Mouse (Mus musculus): ENCODE measurements at regions not wholly inside any gene's neighbourhood (a gene's known extent, or its start where the extent isn't known, plus 50 kb on each side); places are given as distances from the start of the nearest gene placed in this dataset.

DNA sequence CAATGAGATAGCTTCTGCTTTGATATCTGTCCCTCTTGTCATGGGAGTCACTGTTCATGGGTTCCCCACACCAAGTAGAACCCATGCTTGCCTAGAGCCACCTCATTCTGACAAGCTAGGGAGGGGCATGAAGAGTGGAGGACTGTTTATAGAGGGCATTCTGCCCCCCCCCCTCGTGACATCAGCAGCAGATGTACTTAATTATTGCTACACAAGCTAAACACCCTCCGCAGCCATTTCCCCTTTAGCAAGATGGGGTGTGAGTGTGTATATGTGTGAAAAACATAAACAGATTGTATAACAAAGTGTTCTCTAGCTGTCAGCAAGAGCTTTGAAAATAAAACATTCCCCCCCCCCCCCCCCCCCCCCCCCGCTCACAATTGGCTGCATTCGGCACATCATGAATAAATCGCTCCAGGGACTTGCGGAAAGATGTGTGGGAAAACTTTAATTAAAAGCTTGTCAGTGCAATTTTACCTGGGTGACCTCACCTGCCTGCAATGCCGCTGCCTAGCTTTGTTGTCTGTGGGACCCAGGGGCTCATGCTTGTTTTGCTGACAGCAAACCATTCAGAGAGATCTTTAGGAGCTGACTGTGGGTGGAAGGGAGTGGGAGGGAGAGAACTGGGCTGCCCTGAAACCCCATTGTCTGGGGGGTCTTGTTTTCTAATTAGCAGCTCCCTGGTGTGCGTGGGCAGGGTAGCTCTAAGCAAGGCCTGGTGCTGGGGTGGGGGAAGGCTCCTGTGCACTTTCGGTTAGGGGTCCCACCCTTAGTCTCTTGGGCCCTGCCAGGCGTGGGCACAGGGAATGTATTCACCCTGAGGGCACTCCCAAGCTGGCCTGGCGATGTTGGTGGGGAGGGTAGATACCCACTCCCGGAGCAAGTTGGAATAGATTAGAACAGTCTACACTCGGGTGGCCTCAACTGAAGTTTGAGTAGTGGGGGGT lies 63.4 kb downstream of the Irx2 start:
- no peaks in the 10 kb centered on the region for H3K27me3 ChIP-seq (ENCODE audit: control insufficient read depth, insufficient read depth, low read length)

DNA sequence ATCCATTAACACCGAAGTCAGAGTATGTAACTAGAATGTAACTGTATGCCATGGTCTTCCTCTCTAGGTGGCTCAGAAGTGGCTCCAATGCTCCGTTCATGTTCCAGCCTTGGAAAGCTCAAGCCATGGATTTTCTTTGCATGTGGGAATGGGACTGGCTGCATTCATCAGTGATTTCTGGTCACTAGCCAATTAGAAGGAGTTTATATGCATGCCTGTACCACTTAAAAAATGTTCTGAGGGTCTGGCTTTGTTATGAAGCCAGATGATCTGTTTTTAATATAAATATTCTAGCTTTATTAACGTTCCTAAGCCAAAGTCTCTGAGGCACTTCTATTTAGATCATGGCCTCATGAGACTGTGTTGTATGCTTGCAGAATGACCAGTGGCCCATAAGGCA lies 78.8 kb downstream of the Irx2 start:
- 82% methylated on average over 3 of the region's 3 CpGs for WGBS
- TF ChIP-seq CTCF (IDR thresholded peaks at IDR 0.05; ENCODE audit: extremely low read depth, insufficient read depth, insufficient read length, insufficient replicate concordance) = no peak
- TF ChIP-seq POLR2A (IDR thresholded peaks at IDR 0.05; ENCODE audit: low read depth, low read length) = no peak
- no peaks in the 10 kb centered on the region for H3K27me3 ChIP-seq (ENCODE audit: control insufficient read depth, insufficient read depth, low read length)
- H3K4me3 ChIP-seq (ENCODE audit: extremely low read depth, insufficient read depth, insufficient read length) = no peak overlapping the region
- no peaks in the 10 kb centered on the region for H3K36me3 ChIP-seq (ENCODE audit: control insufficient read depth, insufficient read depth, low read length)
- H3K27ac ChIP-seq (ENCODE audit: insufficient read depth, low read length) = no peak overlapping the region
- H3K4me1 ChIP-seq (ENCODE audit: control insufficient read depth, insufficient read depth, insufficient read length) = no peaks in the 10 kb centered on the region
- DNase-seq (ENCODE audit: low read depth in 1 of 2, low spot score in 2 of 2) = no peak

More for the DNA sequence above, 63.4 kb downstream of the Irx2 start:
- Histone ChIP-seq H3K4me1 (ENCODE audit: control insufficient read depth, insufficient read depth, insufficient read length) (no peaks in the 10 kb centered on the region), H3K36me3 (ENCODE audit: control insufficient read depth, insufficient read depth, low read length) (no peaks in the 10 kb centered on the region), H3K27ac (ENCODE audit: insufficient read depth, low read length) (no peak overlapping the region), H3K4me3 (ENCODE audit: extremely low read depth, insufficient read depth, insufficient read length) (no peak overlapping the region)
- WGBS = 69% methylated on average over 13 of the region's 13 CpGs
- TF ChIP-seq POLR2A (IDR thresholded peaks at IDR 0.05; ENCODE audit: low read depth, low read length) = no peak
- TF ChIP-seq CTCF (IDR thresholded peaks at IDR 0.05; ENCODE audit: extremely low read depth, insufficient read depth, insufficient read length, insufficient replicate concordance) = no peak
- no peak for DNase-seq (ENCODE audit: low read depth in 1 of 2, low spot score in 2 of 2)

DNA sequence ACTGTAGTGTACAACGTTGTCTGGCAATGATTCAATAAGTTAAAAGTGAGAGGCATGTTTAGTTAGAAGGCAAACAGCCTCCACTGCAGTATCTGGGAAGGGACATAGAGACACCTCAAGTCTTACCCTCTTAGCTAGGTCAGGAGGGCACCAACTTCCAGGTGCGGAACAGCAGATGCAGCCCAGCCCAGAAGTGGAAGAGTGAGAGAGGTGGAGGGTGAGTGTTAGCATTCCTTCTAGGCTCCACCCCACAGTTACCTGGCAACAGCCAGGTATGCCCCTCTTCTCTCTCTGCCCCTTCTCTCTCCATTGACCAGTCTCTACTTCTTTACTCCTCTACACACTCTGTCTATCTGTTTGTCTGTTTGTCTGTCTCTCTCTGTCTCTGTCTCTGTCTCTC lies 80.1 kb downstream of the Irx2 start:
- WGBS = 82% methylated on average over 2 of the region's 2 CpGs
- H3K4me1 ChIP-seq (ENCODE audit: control insufficient read depth, insufficient read depth, insufficient read length) = no peaks in the 10 kb centered on the region
- no peak overlapping the region for H3K27ac ChIP-seq (ENCODE audit: insufficient read depth, low read length)
- no peaks in the 10 kb centered on the region for H3K36me3 ChIP-seq (ENCODE audit: control insufficient read depth, insufficient read depth, low read length)
- H3K27me3 ChIP-seq (ENCODE audit: control insufficient read depth, insufficient read depth, low read length) = no peaks in the 10 kb centered on the region
- H3K4me3 ChIP-seq (ENCODE audit: extremely low read depth, insufficient read depth, insufficient read length) = no peak overlapping the region
- TF ChIP-seq CTCF (IDR thresholded peaks at IDR 0.05; ENCODE audit: extremely low read depth, insufficient read depth, insufficient read length, insufficient replicate concordance) (no peak), POLR2A (IDR thresholded peaks at IDR 0.05; ENCODE audit: low read depth, low read length) (no peak)
- DNase-seq (ENCODE audit: low read depth in 1 of 2, low spot score in 2 of 2) = no peak

DNA sequence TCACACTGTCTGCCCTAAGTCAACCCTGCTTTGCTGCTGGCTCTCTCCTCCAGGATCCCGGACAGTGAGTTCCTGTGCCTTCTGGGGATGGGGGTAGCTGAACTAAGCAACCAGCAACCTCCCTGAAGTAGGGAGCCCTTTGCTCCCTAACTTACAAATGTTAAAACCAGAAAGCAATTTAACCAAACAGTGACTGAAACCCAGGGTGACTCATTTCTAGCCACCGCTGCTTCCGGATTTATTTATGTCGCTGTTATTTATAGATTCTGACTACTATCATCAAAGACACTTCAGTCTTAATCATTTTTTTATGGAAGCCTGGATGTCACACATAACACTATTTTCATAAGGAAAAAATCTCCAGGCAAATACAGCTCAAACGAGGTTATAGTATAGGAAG lies 81.4 kb downstream of the Irx2 start:
- Histone ChIP-seq H3K4me1 (ENCODE audit: control insufficient read depth, insufficient read depth, insufficient read length) (no peaks in the 10 kb centered on the region), H3K27ac (ENCODE audit: insufficient read depth, low read length) (no peak overlapping the region), H3K36me3 (ENCODE audit: control insufficient read depth, insufficient read depth, low read length) (no peaks in the 10 kb centered on the region), H3K27me3 (ENCODE audit: control insufficient read depth, insufficient read depth, low read length) (no peaks in the 10 kb centered on the region), H3K4me3 (ENCODE audit: extremely low read depth, insufficient read depth, insufficient read length) (no peak overlapping the region)
- TF ChIP-seq CTCF (IDR thresholded peaks at IDR 0.05; ENCODE audit: extremely low read depth, insufficient read depth, insufficient read length, insufficient replicate concordance) (no peak), POLR2A (IDR thresholded peaks at IDR 0.05; ENCODE audit: low read depth, low read length) (no peak)
- no peak for DNase-seq (ENCODE audit: low read depth in 1 of 2, low spot score in 2 of 2)
- 75% methylated on average over 5 of the region's 5 CpGs for WGBS

DNA sequence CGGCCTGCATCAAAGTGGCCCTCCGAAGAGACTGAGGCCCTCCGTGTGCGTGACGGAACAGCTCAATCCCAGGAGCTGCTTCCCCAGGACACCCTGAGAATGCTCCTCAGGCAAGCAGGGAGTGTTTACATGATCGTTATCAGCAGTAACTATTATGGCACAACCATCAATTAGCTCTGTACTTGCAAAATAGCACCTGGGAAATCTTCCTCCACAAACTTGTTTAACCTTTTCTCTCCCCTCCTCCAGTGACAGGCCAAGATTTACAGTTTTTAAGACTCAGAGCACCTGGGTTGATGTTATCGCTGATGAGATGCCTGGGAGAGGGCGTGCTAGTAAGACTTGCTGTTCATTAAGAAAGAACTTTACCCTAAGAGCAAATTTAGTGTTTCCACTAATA lies 82.5 kb downstream of the Irx2 start:
- no peak for TF ChIP-seq CTCF (IDR thresholded peaks at IDR 0.05; ENCODE audit: extremely low read depth, insufficient read depth, insufficient read length, insufficient replicate concordance)
- TF ChIP-seq POLR2A (IDR thresholded peaks at IDR 0.05; ENCODE audit: low read depth, low read length) = no peak
- Histone ChIP-seq H3K27me3 (ENCODE audit: control insufficient read depth, insufficient read depth, low read length) (no peaks in the 10 kb centered on the region), H3K27ac (ENCODE audit: insufficient read depth, low read length) (no peak overlapping the region), H3K36me3 (ENCODE audit: control insufficient read depth, insufficient read depth, low read length) (no peaks in the 10 kb centered on the region), H3K4me3 (ENCODE audit: extremely low read depth, insufficient read depth, insufficient read length) (no peak overlapping the region), H3K4me1 (ENCODE audit: control insufficient read depth, insufficient read depth, insufficient read length) (no peaks in the 10 kb centered on the region)
- no peak for DNase-seq (ENCODE audit: low read depth in 1 of 2, low spot score in 2 of 2)
- 58% methylated on average over 8 of the region's 8 CpGs for WGBS

DNA sequence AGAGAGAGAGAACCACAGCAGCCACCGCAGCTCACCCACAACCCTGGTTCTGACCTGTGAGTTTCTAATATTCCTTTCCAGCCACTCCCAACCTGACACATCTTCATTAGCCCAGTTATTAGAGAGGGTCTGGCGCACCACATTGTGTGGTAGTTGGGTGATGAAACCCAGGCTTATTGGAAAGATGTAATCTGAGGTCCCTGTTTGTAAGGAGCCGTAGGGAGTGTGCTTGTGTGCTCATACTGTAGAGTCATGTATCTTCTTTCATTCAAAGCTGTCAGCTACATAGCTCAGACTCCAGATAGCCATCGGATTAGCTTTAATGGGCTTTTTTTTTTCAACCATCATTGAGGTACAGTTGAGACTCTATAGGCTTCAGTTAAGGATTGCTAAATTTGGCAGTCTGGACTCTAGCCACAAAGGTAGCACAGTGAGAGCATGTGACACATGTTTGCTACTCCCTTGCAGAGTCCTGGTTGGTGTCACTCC lies 83.3 kb downstream of the Irx2 start:
- 78% methylated on average over 4 of the region's 4 CpGs for WGBS
- Histone ChIP-seq H3K27ac (ENCODE audit: insufficient read depth, low read length) (no peak overlapping the region), H3K27me3 (ENCODE audit: control insufficient read depth, insufficient read depth, low read length) (no peaks in the 10 kb centered on the region), H3K4me3 (ENCODE audit: extremely low read depth, insufficient read depth, insufficient read length) (no peak overlapping the region), H3K36me3 (ENCODE audit: control insufficient read depth, insufficient read depth, low read length) (no peaks in the 10 kb centered on the region), H3K4me1 (ENCODE audit: control insufficient read depth, insufficient read depth, insufficient read length) (no peaks in the 10 kb centered on the region)
- DNase-seq (ENCODE audit: low read depth in 1 of 2, low spot score in 2 of 2) = no peak
- TF ChIP-seq CTCF (IDR thresholded peaks at IDR 0.05; ENCODE audit: extremely low read depth, insufficient read depth, insufficient read length, insufficient replicate concordance) (no peak), POLR2A (IDR thresholded peaks at IDR 0.05; ENCODE audit: low read depth, low read length) (no peak)

DNA sequence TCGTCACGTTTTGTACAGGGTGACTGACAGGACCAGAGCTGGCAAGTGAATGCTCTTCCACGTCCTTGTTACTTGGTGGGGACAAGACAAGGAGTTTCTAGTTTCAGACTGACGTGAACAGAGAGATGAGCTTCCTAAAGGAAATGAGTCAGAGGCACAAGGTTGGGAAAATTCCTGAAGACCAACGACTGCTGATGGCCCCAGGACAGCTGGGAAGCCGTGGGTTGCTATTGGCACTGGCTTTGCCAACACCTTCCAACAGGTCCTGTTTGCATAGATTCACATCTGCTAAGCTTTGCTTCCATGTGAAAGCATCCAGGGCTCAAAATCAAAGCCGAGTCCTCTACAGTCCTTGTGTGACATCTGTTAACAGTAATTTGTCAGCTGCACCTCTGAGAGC lies 86.2 kb downstream of the Irx2 start:
- DNase-seq (ENCODE audit: low read depth in 1 of 2, low spot score in 2 of 2) = no peak
- 39% methylated on average over 7 of the region's 7 CpGs for WGBS
- Histone ChIP-seq H3K27ac (ENCODE audit: insufficient read depth, low read length) (no peak overlapping the region), H3K4me1 (ENCODE audit: control insufficient read depth, insufficient read depth, insufficient read length) (no peaks in the 10 kb centered on the region), H3K36me3 (ENCODE audit: control insufficient read depth, insufficient read depth, low read length) (no peaks in the 10 kb centered on the region), H3K27me3 (ENCODE audit: control insufficient read depth, insufficient read depth, low read length) (no peaks in the 10 kb centered on the region), H3K4me3 (ENCODE audit: extremely low read depth, insufficient read depth, insufficient read length) (no peak overlapping the region)
- TF ChIP-seq POLR2A (IDR thresholded peaks at IDR 0.05; ENCODE audit: low read depth, low read length) (no peak), CTCF (IDR thresholded peaks at IDR 0.05; ENCODE audit: extremely low read depth, insufficient read depth, insufficient read length, insufficient replicate concordance) (no peak)
